Mouse (Mus musculus): ENCODE data around the gene Ndufb10. TPM values are rescaled to one million over a fixed set of nuclear protein-coding genes. Genes with fewer than 3 reads are reported as not detected.

The Ndufb10 gene
- polyA plus RNA-seq (2015; fragmentation: Nextera tagmentation; extraction: Ambion mirVana), result 208 and 226 TPM in 2 replicates

- peak within 1 kb of the TSS; percentile 78 for H3K9ac ChIP-seq
- H3K4me1 ChIP-seq, result peaks cover 29% of the 10 kb centered on the region
- no peaks in the 10 kb centered on the region for H3K27me3 ChIP-seq
- peak within 1 kb of the TSS; percentile 76 for H3K4me3 ChIP-seq
- peak within 1 kb of the TSS; percentile 86 for H3K27ac ChIP-seq
- H3K4me2 ChIP-seq, result peak within 1 kb of the TSS; percentile 84
- H3K9me3 ChIP-seq, result no peaks in the 10 kb centered on the region
- whole genome bisulfite sequencing, result under 1% methylated on average over 30 of the region's 30 CpGs
- H3K36me3 ChIP-seq, result peaks cover 18% of the 10 kb centered on the region
- ATAC-seq (ENCODE audit: insufficient number of reproducible peaks, low FRiP score, low TSS enrichment, low read depth), result peak; percentile 66
These were observed at the start of gene Ndufb10 for GRCm38 (mm10) chr17:24724184-24724583. Ndufb10 (minus strand) TSS chr17:24724478.

DNA sequence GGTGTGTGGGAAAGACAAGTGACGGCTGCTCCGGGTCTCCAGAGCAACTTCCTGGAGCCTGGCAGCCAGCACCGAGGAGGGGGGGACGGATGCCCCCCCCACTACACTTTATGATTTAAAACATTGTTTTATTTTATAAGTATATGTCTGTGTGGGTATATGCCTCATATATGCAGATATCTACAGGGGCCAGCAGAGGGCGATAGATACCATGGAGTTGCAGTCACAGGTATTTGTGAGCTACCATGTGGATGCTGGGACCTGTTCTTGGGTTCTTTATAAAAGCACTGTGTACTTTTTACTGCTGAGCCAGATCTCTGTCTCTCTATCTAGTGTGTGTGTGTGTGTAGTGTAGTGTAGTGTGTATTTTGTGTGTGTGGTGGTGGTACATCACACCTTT lies 49.0 kb upstream of the Ndufb10 start:
- no peak for ATAC-seq (ENCODE audit: insufficient number of reproducible peaks, low FRiP score, low TSS enrichment, low read depth)
- H3K4me2 ChIP-seq, result no peak overlapping the region
- H3K27me3 ChIP-seq, result no peaks in the 10 kb centered on the region
- no peak overlapping the region for H3K4me3 ChIP-seq
- H3K9ac ChIP-seq, result no peak overlapping the region
- 82% methylated on average over 5 of the region's 5 CpGs for WGBS
- H3K36me3 ChIP-seq, result no peaks in the 10 kb centered on the region
- H3K9me3 ChIP-seq, result no peaks in the 10 kb centered on the region
- H3K4me1 ChIP-seq, result no peaks in the 10 kb centered on the region
- H3K27ac ChIP-seq, result no peak overlapping the region

DNA sequence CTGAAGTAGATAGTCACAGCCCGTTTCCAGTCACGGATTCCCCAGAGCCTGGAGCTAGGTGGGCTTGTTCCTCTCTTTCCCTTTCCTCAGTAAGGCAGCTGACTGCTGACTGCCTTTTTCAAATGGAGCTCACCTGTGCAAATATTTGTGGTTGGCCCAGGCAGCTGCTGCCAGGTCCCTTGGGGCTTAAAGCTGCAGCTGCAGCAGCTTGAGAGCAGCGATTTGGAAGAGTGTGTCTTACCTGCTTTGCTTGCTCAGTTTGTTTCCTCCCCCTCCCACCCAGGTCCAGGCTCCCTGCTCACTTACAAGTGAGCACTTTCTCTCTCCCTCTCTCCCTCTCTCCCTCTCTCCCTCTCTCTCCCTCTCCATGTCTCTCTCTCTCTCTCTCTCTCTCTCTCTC lies 44.9 kb upstream of the Ndufb10 start:
- Histone ChIP-seq H3K9me3 (no peaks in the 10 kb centered on the region), H3K36me3 (no peaks in the 10 kb centered on the region), H3K4me3 (no peak overlapping the region), H3K4me1 (peaks cover 10% of the 10 kb centered on the region; the same call in 1 of the 2 replicates), H3K27ac (no peak overlapping the region), H3K4me2 (no peak overlapping the region), H3K27me3 (no peaks in the 10 kb centered on the region), H3K9ac (no peak overlapping the region)
- 26% methylated on average over 3 of the region's 3 CpGs for WGBS
- ATAC-seq (ENCODE audit: insufficient number of reproducible peaks, low FRiP score, low TSS enrichment, low read depth), result no peak

DNA sequence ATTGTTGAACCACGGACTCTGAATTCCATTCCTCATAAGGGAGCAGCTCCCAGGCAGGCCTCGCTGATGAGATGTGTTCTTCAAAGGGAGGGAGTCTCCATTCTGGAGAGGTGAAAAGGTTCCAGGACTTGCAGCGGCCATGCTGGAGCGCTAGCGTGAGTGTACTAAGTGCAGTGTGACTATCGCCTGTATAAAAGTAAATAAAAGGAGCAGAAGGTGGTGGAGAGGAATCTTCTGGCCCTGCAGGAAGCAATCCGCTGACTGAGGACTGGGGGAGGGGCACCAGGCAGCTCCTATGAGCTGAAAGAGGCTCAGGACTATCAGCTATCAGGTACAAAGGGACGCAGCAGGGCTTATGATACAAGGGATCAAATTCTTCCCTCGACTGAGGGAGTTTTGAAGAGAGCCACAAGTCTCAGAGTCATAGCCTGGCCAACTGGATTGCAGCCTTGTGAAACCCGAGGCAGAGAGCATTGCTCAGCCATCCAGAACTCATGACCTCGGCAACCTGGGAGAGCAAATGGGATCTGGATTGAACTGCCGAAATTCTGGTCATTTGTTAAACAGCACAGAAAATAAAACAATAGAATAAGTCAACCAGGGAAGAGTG lies 42.1 kb upstream of the Ndufb10 start:
- Histone ChIP-seq H3K4me1 (peaks cover 20% of the 10 kb centered on the region; the same call in 1 of the 2 replicates), H3K36me3 (no peaks in the 10 kb centered on the region), H3K4me3 (no peak overlapping the region), H3K4me2 (no peak overlapping the region), H3K27me3 (no peaks in the 10 kb centered on the region), H3K27ac (no peak overlapping the region), H3K9me3 (no peaks in the 10 kb centered on the region), H3K9ac (no peak overlapping the region)
- 32% methylated on average over 12 of the region's 12 CpGs for WGBS
- ATAC-seq (ENCODE audit: insufficient number of reproducible peaks, low FRiP score, low TSS enrichment, low read depth), result no peak

DNA sequence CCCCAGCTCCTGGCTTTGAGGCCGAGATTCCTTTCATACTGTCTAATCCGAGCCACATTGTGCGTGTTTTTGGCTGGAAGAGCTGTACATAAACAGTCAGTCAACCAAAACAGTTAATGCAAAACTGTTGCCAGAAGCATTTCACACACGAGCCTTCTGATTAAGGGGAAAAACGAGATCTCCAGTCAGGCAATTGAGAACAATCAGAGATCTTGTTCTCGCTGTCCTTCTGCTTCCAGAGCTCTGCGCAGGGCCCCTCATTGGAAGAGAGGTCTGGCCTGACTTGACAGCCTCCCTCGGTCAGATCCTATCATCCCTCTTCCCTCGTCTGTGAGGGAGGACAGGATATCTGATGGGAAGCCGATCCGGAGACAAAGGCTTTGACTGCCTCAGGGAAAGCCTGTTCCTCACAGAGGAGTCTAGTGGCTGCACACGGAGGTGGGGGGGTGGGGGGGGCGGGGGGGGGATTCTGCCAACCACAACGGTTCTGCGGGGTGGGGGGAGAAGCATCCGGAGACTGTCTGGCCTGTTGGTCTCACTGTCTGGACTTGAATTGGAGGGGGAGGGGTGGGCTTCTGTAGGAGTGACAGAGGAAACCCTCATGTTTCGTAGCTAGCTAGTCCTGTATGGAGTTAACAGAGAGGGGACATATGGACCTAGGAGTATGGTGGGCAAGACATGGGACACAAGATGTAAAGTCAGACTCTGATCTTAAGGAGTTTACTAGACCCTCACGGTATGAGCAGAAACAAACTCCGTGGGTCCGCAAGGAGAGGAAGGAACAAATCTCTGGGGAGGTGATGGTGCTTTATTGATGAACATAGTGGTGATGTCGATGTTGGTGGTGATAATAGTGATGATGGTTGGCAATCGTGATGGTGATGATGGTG lies 41.0 kb upstream of the Ndufb10 start:
- H3K27me3 ChIP-seq, result no peaks in the 10 kb centered on the region
- WGBS, result 39% methylated on average over 21 of the region's 22 CpGs
- no peaks in the 10 kb centered on the region for H3K36me3 ChIP-seq
- no peak overlapping the region for H3K4me2 ChIP-seq
- no peak overlapping the region for H3K27ac ChIP-seq
- H3K9me3 ChIP-seq, result no peaks in the 10 kb centered on the region
- peaks cover 26% of the 10 kb centered on the region; the same call in 1 of the 2 replicates for H3K4me1 ChIP-seq
- H3K9ac ChIP-seq, result no peak overlapping the region
- no peak for ATAC-seq (ENCODE audit: insufficient number of reproducible peaks, low FRiP score, low TSS enrichment, low read depth)
- H3K4me3 ChIP-seq, result no peak overlapping the region

DNA sequence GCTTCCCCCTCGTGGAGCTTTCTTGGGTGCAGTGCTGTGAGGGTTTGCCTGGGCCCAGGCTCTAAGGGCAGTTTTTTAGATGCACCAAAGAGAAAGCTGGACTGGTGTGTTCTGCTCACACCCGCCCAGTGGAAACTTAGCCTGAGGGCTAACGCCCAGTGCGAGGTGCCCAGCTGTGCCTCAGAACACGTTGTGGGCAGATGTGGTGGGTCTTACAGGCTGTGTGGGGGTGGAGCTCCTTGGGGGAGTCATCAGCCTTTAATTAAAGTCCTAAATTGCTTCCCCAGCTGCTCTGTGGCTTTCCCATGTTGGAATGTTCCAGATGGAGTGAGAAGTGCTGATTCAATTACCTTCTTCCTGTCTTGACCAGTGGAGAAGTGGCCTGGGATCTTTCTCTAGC lies 36.8 kb upstream of the Ndufb10 start:
- Histone ChIP-seq H3K27me3 (no peaks in the 10 kb centered on the region), H3K36me3 (no peaks in the 10 kb centered on the region), H3K4me1 (peaks cover 28% of the 10 kb centered on the region), H3K4me2 (no peak overlapping the region), H3K27ac (peak overlapping the region; percentile 1; the same call in 1 of the 2 replicates), H3K4me3 (no peak overlapping the region), H3K9me3 (no peaks in the 10 kb centered on the region), H3K9ac (no peak overlapping the region)
- 17% methylated on average over 5 of the region's 5 CpGs for WGBS
- peak; percentile 46; the same call in 1 of the 2 replicates for ATAC-seq (ENCODE audit: insufficient number of reproducible peaks, low FRiP score, low TSS enrichment, low read depth)

- Histone ChIP-seq H3K27ac (no peak overlapping the region), H3K36me3 (no peaks in the 10 kb centered on the region), H3K4me3 (no peak overlapping the region), H3K9ac (no peak overlapping the region), H3K4me2 (no peak overlapping the region), H3K27me3 (peaks cover 34% of the 10 kb centered on the region), H3K4me1 (peaks cover 39% of the 10 kb centered on the region), H3K9me3 (no peaks in the 10 kb centered on the region)
- WGBS, result 93% methylated on average over 1 of the region's 1 CpGs
- ATAC-seq (ENCODE audit: insufficient number of reproducible peaks, low FRiP score, low TSS enrichment, low read depth), result no peak
These were observed 33.1 kb upstream of the Ndufb10 start for GRCm38 (mm10) chr17:24757394-24757793.

GRCm38 (mm10) chr17:24752415-24753394 lies 28.4 kb upstream of the Ndufb10 start, which contains the start of gene Hs3st6:
Hs3st6 (plus strand) TSS chr17:24752988.
- ATAC-seq (ENCODE audit: insufficient number of reproducible peaks, low FRiP score, low TSS enrichment, low read depth), result peak; percentile 57
- WGBS, result 1% methylated on average over 80 of the region's 82 CpGs
- Histone ChIP-seq H3K9me3 (no peaks in the 10 kb centered on the region), H3K4me1 (peaks cover 27% of the 10 kb centered on the region), H3K4me2 (peak within 1 kb of the TSS; percentile 97), H3K9ac (peak within 1 kb of the TSS; percentile 14; the same call in 1 of the 2 replicates), H3K27ac (no peak within 1 kb of the TSS), H3K4me3 (peak within 1 kb of the TSS; percentile 50), H3K27me3 (peaks cover 60% of the 10 kb centered on the region), H3K36me3 (no peaks in the 10 kb centered on the region)

- Histone ChIP-seq H3K4me2 (no peak overlapping the region), H3K27me3 (peaks cover 60% of the 10 kb centered on the region)
These were observed 27.2 kb upstream of the Ndufb10 start for GRCm38 (mm10) chr17:24751528-24751927.

DNA sequence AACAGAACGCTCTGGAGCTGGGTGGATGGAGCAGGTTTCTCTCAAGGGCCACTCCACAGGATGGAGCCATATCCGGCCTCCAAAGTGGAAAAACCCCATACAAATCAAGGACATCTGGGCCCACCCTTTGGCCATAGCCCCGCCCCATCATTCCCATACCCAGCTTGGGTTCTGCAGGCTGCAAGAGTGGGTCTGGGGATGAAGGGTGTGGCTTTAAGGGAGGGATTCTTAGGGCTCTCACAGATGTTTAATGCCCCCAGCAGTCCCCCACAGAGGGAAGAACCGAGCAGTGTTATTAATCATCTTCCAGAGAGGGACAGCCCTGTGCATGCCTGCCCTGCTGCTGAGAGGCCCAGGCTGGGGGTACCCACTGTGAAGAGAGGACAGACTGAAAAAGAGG lies 22.7 kb upstream of the Ndufb10 start:
- no peak overlapping the region for H3K9ac ChIP-seq

More at GRCm38 (mm10) chr17:24751528-24751927, 27.2 kb upstream of the Ndufb10 start:
- WGBS, result 18% methylated on average over 4 of the region's 4 CpGs
- no peak overlapping the region for H3K9ac ChIP-seq
- H3K4me1 ChIP-seq, result peaks cover 37% of the 10 kb centered on the region
- no peak for ATAC-seq (ENCODE audit: insufficient number of reproducible peaks, low FRiP score, low TSS enrichment, low read depth)
- no peak overlapping the region for H3K4me3 ChIP-seq
- H3K9me3 ChIP-seq, result no peaks in the 10 kb centered on the region
- no peaks in the 10 kb centered on the region for H3K36me3 ChIP-seq
- H3K27ac ChIP-seq, result no peak overlapping the region

More for the DNA sequence above, 22.7 kb upstream of the Ndufb10 start:
- H3K36me3 ChIP-seq, result peaks cover 10% of the 10 kb centered on the region; the same call in 1 of the 2 replicates
- H3K9me3 ChIP-seq, result no peaks in the 10 kb centered on the region
- no peak for ATAC-seq (ENCODE audit: insufficient number of reproducible peaks, low FRiP score, low TSS enrichment, low read depth)
- H3K27me3 ChIP-seq, result peaks cover 22% of the 10 kb centered on the region
- H3K27ac ChIP-seq, result no peak overlapping the region
- 43% methylated on average over 4 of the region's 4 CpGs for WGBS
- no peak overlapping the region for H3K4me2 ChIP-seq
- H3K4me3 ChIP-seq, result no peak overlapping the region
- peaks cover 10% of the 10 kb centered on the region for H3K4me1 ChIP-seq
